In genomic region chr5:104449491-104449890, GRCm38 (mm10) we compare ENCODE assay signal across 13 mouse cellular contexts.
"Had no signal": no experiment of that assay in that cellular context is flagged by ENCODE, and none has a peak within 500 bp of the region (broad histone marks: within the 10 kb centered on the region; RNA-seq: fewer than 3 reads in every experiment).

No protein-coding gene starts in this region.

- H3K9ac ChIP-seq: liver, embryonic 15.5 days; lung, embryonic 14.5 days; midbrain, embryonic 12.5 days had no signal

- DNase-seq: kidney, adult 11 months; kidney, adult 9 months; kidney, postnatal 36 days; layer of hippocampus, adult 9-11 months; layer of hippocampus, postnatal 36 days; lung, postnatal 10 days; lung, postnatal 4 days; right cerebral cortex, postnatal 25 days had no signal

- H3K4me1 ChIP-seq: liver, embryonic 15.5 days had no signal

- H3K4me2 ChIP-seq: liver, embryonic 11.5 days; liver, embryonic 15.5 days; midbrain, embryonic 12.5 days had no signal

- H3K27me3 ChIP-seq: liver, embryonic 15.5 days; midbrain, embryonic 12.5 days had no signal

- H3K9me3 ChIP-seq: liver, embryonic 15.5 days; midbrain, embryonic 12.5 days had no signal

- H3K36me3 ChIP-seq: liver, embryonic 15.5 days; midbrain, embryonic 12.5 days had no signal

- H3K27ac ChIP-seq: kidney, postnatal 0 days; liver, embryonic 15.5 days; midbrain, embryonic 12.5 days had no signal

- H3K4me3 ChIP-seq: liver, embryonic 15.5 days; midbrain, embryonic 12.5 days had no signal
